Mouse (Mus musculus): ENCODE data around the gene Cubn.

The Cubn gene

GRCm38 (mm10) chr2:13352775-13353174 lies 138.8 kb downstream of the Cubn start:
- no peak for DNase-seq (ENCODE audit: low spot score)

GRCm38 (mm10) chr2:13352112-13352728 lies 139.4 kb downstream of the Cubn start:
- no peak for DNase-seq (ENCODE audit: low spot score)

- no peak for DNase-seq (ENCODE audit: low spot score)
These were observed 149.2 kb downstream of the Cubn start for GRCm38 (mm10) chr2:13342325-13342926.

- no peak for DNase-seq (ENCODE audit: low spot score)
These were observed 156.2 kb downstream of the Cubn start for GRCm38 (mm10) chr2:13335446-13335845.

- DNase-seq (ENCODE audit: low spot score), result no peak
These were observed 161.7 kb downstream of the Cubn start for GRCm38 (mm10) chr2:13329754-13330417.

- no peak for DNase-seq (ENCODE audit: low spot score)
These were observed 188.2 kb downstream of the Cubn start for GRCm38 (mm10) chr2:13303376-13303775.

GRCm38 (mm10) chr2:13299031-13299430 lies 192.6 kb downstream of the Cubn start:
- no peak for DNase-seq (ENCODE audit: low spot score)

GRCm38 (mm10) chr2:13297733-13298132 lies 193.9 kb downstream of the Cubn start:
- no peak for DNase-seq (ENCODE audit: low spot score)

- DNase-seq (ENCODE audit: low spot score), result no peak
These were observed 201.0 kb downstream of the Cubn start for GRCm38 (mm10) chr2:13290661-13291060.

GRCm38 (mm10) chr2:13290070-13290469 lies 201.5 kb downstream of the Cubn start:
- no peak for DNase-seq (ENCODE audit: low spot score)

- DNase-seq (ENCODE audit: low spot score), result no peak
These were observed 213.3 kb downstream of the Cubn start for GRCm38 (mm10) chr2:13278114-13278862.

- no peak for DNase-seq (ENCODE audit: low spot score)
These were observed 215.7 kb downstream of the Cubn start for GRCm38 (mm10) chr2:13275874-13276273.

GRCm38 (mm10) chr2:13271165-13271957 lies 220.3 kb downstream of the Cubn start, which contains the start of gene Rsu1:
Gene Rsu1 (minus strand): TSS chr2:13271415.
- peak; percentile 84 for DNase-seq (ENCODE audit: low spot score)

- peak; percentile 7 for DNase-seq (ENCODE audit: low spot score)
These were observed 220.9 kb downstream of the Cubn start for GRCm38 (mm10) chr2:13270736-13271135.

- DNase-seq (ENCODE audit: low spot score), result no peak
These were observed 222.8 kb downstream of the Cubn start for GRCm38 (mm10) chr2:13268681-13269293.

- DNase-seq (ENCODE audit: low spot score), result no peak
These were observed 226.7 kb downstream of the Cubn start for GRCm38 (mm10) chr2:13264875-13265274.

GRCm38 (mm10) chr2:13263150-13263549 lies 228.5 kb downstream of the Cubn start:
- DNase-seq (ENCODE audit: low spot score), result no peak

- DNase-seq (ENCODE audit: low spot score), result no peak
These were observed 233.0 kb downstream of the Cubn start for GRCm38 (mm10) chr2:13258606-13259005.

- DNase-seq (ENCODE audit: low spot score), result no peak
These were observed 250.9 kb downstream of the Cubn start for GRCm38 (mm10) chr2:13240711-13241110.

- peak; percentile 39 for DNase-seq (ENCODE audit: low spot score)
These were observed 254.3 kb downstream of the Cubn start for GRCm38 (mm10) chr2:13237140-13237901.

- no peak for DNase-seq (ENCODE audit: low spot score)
These were observed 255.9 kb downstream of the Cubn start for GRCm38 (mm10) chr2:13235696-13236095.
